In the genomic region with DNA sequence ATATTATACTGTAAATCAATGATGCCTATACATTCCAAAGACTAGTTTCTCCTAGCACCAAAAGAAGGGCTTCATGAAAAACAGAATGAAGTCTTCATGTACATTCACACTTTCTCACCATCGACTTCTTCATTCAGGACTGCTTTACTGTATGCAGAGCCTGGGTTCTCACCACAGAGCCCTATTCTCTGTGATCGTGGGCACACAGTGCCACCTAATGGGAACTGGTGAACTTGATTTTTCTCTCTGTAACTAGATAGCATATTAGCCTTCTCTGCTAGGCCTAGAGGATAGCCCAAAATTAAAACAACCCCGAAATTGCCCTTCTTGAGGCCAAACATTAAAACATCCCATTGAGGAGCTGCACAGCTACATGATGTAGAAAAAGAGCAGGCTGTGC, we compare ENCODE assay signal across 10 mouse cellular contexts.
A peak's percentile ranks its signal among the peaks of the same experiment; 100 is the strongest.
DNase-seq lines count a peak whose midpoint lies in the region; ATAC-seq and TF ChIP-seq lines count a peak whose summit lies in the region.
"Had no signal": no experiment of that assay in that cellular context is flagged by ENCODE, and none has a peak within 500 bp of the region (broad histone marks: within the 10 kb centered on the region; RNA-seq: fewer than 3 reads in every experiment).

No protein-coding gene starts in this region.

- WGBS in kidney, embryonic 14.5 days: 40% methylated on average over 3 of the region's 3 CpGs
- WGBS in liver, embryonic 12.5 days (ENCODE audit: insufficient replicate concordance): 36% methylated on average over 3 of the region's 3 CpGs

- no peak overlapping the region for H3K4me2 ChIP-seq in kidney, embryonic 14.5 days (replicated peaks; ENCODE audit: low read depth, low read length)
- H3K4me2 ChIP-seq in liver, embryonic 12.5 days: no peak overlapping the region

- H3K27ac ChIP-seq in kidney, embryonic 14.5 days (ENCODE audit: low read depth, low read length): no peak overlapping the region
- H3K27ac ChIP-seq in left cerebral cortex, adult 2 months: no peak overlapping the region
- no peak overlapping the region for H3K27ac ChIP-seq in liver, embryonic 12.5 days

- no peak overlapping the region for H3K4me3 ChIP-seq in kidney, embryonic 14.5 days (ENCODE audit: low read length)
- no peak overlapping the region for H3K4me3 ChIP-seq in left cerebral cortex, adult 2 months
- H3K4me3 ChIP-seq in liver, embryonic 12.5 days: no peak overlapping the region
- H3K4me3 ChIP-seq: myocyte had no signal

- no peaks in the 10 kb centered on the region for H3K36me3 ChIP-seq in kidney, embryonic 14.5 days (ENCODE audit: control insufficient read depth, insufficient read depth, low read length)
- no peaks in the 10 kb centered on the region for H3K36me3 ChIP-seq in liver, embryonic 12.5 days
- H3K36me3 ChIP-seq: G1E had no signal

- ATAC-seq in kidney, embryonic 14.5 days (ENCODE audit: low FRiP score, low TSS enrichment): 0 out of 2 replicates have a peak, but pooled peaks have one; percentile 60
- ATAC-seq in liver, embryonic 12.5 days: no peak

- no peaks in the 10 kb centered on the region for H3K9me3 ChIP-seq in kidney, embryonic 14.5 days (ENCODE audit: control insufficient read depth, low read length)
- H3K9me3 ChIP-seq in liver, embryonic 12.5 days (replicated peaks): no peaks in the 10 kb centered on the region
- H3K9me3 ChIP-seq: G1E had no signal

- no peaks in the 10 kb centered on the region for H3K4me1 ChIP-seq in kidney, embryonic 14.5 days (ENCODE audit: control insufficient read depth, insufficient read depth, low read length)
- no peaks in the 10 kb centered on the region for H3K4me1 ChIP-seq in liver, embryonic 12.5 days

- H3K9ac ChIP-seq in kidney, embryonic 14.5 days (ENCODE audit: low read depth, low read length): no peak overlapping the region
- H3K9ac ChIP-seq in liver, embryonic 12.5 days: no peak overlapping the region

- TF ChIP-seq CTCF in left cerebral cortex, adult 2 months (IDR thresholded peaks at IDR 0.05): peak; percentile 65

- DNase-seq in kidney, postnatal 25 days: no peak
- DNase-seq in cerebellum, postnatal 25 days: peak; percentile 12 to 30
- peak; percentile 11 to 35 for DNase-seq in frontal cortex, postnatal 25 days (ENCODE audit: low spot score in 2 of 2)
- peak; percentile 54 to 60 for DNase-seq in left cerebral cortex, adult 2 months (ENCODE audit: extremely low spot score in 1 of 2, low spot score in 2 of 2)
- DNase-seq in right cerebral cortex, postnatal 10 days (ENCODE audit: low spot score in 2 of 2): peak; percentile 76 to 79
- DNase-seq in gastrocnemius, postnatal 14 days: no peak

- intact Hi-C loops in left cerebral cortex, adult 2 months (cut with DNase I): loop anchor here (2.0 to 10.0 kb wide), 3 partner anchors 65 to 441 kb away; no protein-coding TSS in a partner anchor
- intact Hi-C loops in gastrocnemius, postnatal 14 days (cut with DNase I; ENCODE audit: low total_unique reads): no loop called here

- H3K27me3 ChIP-seq in kidney, embryonic 14.5 days (ENCODE audit: control insufficient read depth, insufficient read depth, low read length): no peaks in the 10 kb centered on the region
- no peaks in the 10 kb centered on the region for H3K27me3 ChIP-seq in liver, embryonic 12.5 days (replicated peaks)

Comparison
In these comparisons a context has a peak if more than half of its experiments do, and no peak if none do; other contexts are left out.
1. DNase-seq: peak in cerebellum, postnatal 25 days (2 of 2), frontal cortex, postnatal 25 days (2 of 2), left cerebral cortex, adult 2 months (2 of 2) and right cerebral cortex, postnatal 10 days (2 of 2); none in kidney, postnatal 25 days (0 of 2) and gastrocnemius, postnatal 14 days (single experiment).